Mouse (Mus musculus): ENCODE results near the gene Hmcn1.

The Hmcn1 gene

GRCm38 (mm10) chr1:150992711-150993161, 499 bp downstream of the Hmcn1 start:
- no peak for DNase-seq (ENCODE audit: low spot score in 2 of 2)

- DNase-seq (ENCODE audit: low spot score in 2 of 2), result no peak
Measured at GRCm38 (mm10) chr1:150991745-150992554, 1.3 kb downstream of the Hmcn1 start.

GRCm38 (mm10) chr1:150984888-150985287, 8.3 kb downstream of the Hmcn1 start:
- no peak for DNase-seq (ENCODE audit: low spot score in 2 of 2)

GRCm38 (mm10) chr1:150984092-150984503, 9.1 kb downstream of the Hmcn1 start:
- DNase-seq (ENCODE audit: low spot score in 2 of 2), result no peak

- DNase-seq (ENCODE audit: low spot score in 2 of 2), result no peak
Measured at GRCm38 (mm10) chr1:150978651-150979050, 14.6 kb downstream of the Hmcn1 start.

- DNase-seq (ENCODE audit: low spot score in 2 of 2), result peak in 1 of 2 experiments; percentile 13
Measured at GRCm38 (mm10) chr1:150976263-150976662, 17.0 kb downstream of the Hmcn1 start.

- DNase-seq (ENCODE audit: low spot score in 2 of 2), result no peak
Measured at GRCm38 (mm10) chr1:150959486-150960074, 33.7 kb downstream of the Hmcn1 start.

GRCm38 (mm10) chr1:150951004-150951403, 42.2 kb downstream of the Hmcn1 start:
- no peak for DNase-seq (ENCODE audit: low spot score in 2 of 2)

GRCm38 (mm10) chr1:150950046-150950445, 43.2 kb downstream of the Hmcn1 start:
- DNase-seq (ENCODE audit: low spot score in 2 of 2), result no peak

- no peak for DNase-seq (ENCODE audit: low spot score in 2 of 2)
Measured at GRCm38 (mm10) chr1:150948911-150949310, 44.3 kb downstream of the Hmcn1 start.

- DNase-seq (ENCODE audit: low spot score in 2 of 2), result no peak
Measured at GRCm38 (mm10) chr1:150943601-150944000, 49.6 kb downstream of the Hmcn1 start.

GRCm38 (mm10) chr1:150942143-150942542, 51.1 kb downstream of the Hmcn1 start:
- DNase-seq (ENCODE audit: low spot score in 2 of 2), result no peak

- DNase-seq (ENCODE audit: low spot score in 2 of 2), result no peak
Measured at GRCm38 (mm10) chr1:150936821-150937220, 56.4 kb downstream of the Hmcn1 start.

- DNase-seq (ENCODE audit: low spot score in 2 of 2), result peak in 1 of 2 experiments; percentile 40
Measured at GRCm38 (mm10) chr1:150933616-150934015, 59.6 kb downstream of the Hmcn1 start.

- no peak for DNase-seq (ENCODE audit: low spot score in 2 of 2)
Measured at GRCm38 (mm10) chr1:150920860-150921259, 72.4 kb downstream of the Hmcn1 start.

GRCm38 (mm10) chr1:150920276-150920675, 73.0 kb downstream of the Hmcn1 start:
- DNase-seq (ENCODE audit: low spot score in 2 of 2), result peak in 1 of 2 experiments; percentile 45

GRCm38 (mm10) chr1:150914936-150915335, 78.3 kb downstream of the Hmcn1 start:
- no peak for DNase-seq (ENCODE audit: low spot score in 2 of 2)

GRCm38 (mm10) chr1:150913586-150914136, 79.6 kb downstream of the Hmcn1 start:
- no peak for DNase-seq (ENCODE audit: low spot score in 2 of 2)

- no peak for DNase-seq (ENCODE audit: low spot score in 2 of 2)
Measured at GRCm38 (mm10) chr1:150909642-150910041, 83.6 kb downstream of the Hmcn1 start.

- no peak for DNase-seq (ENCODE audit: low spot score in 2 of 2)
Measured at GRCm38 (mm10) chr1:150893677-150894188, 99.5 kb downstream of the Hmcn1 start.

- no peak for DNase-seq (ENCODE audit: low spot score in 2 of 2)
Measured at GRCm38 (mm10) chr1:150890017-150890416, 103.2 kb downstream of the Hmcn1 start.

GRCm38 (mm10) chr1:150886267-150886666, 107.0 kb downstream of the Hmcn1 start:
- no peak for DNase-seq (ENCODE audit: low spot score in 2 of 2)

GRCm38 (mm10) chr1:150878421-150878820, 114.8 kb downstream of the Hmcn1 start:
- no peak for DNase-seq (ENCODE audit: low spot score in 2 of 2)

All from left cerebral cortex, adult 9 months (tissue).